In the genomic region with DNA sequence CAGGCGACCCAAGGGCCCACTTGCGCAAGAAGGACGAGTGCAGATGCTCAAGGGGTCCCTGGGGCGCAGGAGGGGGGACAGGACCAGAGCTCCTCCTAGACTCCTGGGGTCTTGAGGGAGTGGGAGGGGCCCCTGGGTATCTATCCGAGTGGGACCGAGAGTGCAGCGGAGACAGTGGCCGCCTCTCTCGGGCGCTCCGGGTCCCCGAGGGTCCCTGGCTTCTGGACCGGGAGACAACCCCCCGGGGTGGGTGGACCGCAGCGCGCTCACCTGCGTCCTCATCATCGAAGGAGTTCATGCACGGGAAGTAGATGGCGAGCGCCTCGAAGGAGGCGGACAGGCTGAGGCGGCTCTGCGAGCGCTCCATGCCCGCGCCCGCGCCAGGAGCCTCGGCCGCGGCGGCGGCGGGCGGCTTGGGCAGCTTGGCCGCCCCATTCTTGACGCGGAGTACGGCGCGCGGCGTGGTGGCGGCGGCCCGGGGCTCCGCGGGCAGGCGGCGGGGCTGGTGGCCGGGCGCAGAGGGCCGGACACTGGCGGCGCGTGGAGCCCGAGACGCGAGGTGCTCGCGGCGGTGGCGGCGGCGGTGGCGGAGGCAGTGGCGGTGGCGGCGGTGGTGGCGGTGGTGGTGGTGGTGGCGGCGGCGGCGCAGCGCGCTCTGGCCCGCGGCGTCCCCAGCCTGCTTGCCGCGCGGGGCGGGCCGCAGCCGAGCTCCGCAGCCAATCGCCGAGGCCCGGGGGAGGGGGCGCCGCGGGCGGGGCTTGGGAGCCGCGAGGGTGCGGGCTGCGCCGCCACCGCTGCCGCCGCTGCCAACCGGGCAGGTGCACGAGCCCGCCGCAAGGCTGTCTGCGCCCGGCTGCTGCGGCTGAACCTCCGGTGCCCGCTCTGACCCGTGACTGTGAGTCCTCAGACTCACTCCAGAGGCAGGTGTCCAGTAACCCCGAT, we compare ENCODE assay signal across 8 mouse cellular contexts. TPM values are rescaled to one million over a fixed set of nuclear protein-coding genes. Genes with fewer than 3 reads are reported as not detected.
DNase-seq lines count a peak whose midpoint lies in the region; ATAC-seq and TF ChIP-seq lines count a peak whose summit lies in the region.
"Had no signal": no experiment of that assay in that cellular context is flagged by ENCODE, and none has a peak within 500 bp of the region (broad histone marks: within the 10 kb centered on the region; RNA-seq: fewer than 3 reads in every experiment).

Gene Rims4 (minus strand): TSS at position 367 of the 942 bp plus-strand sequence.

- H3K4me2 ChIP-seq in heart, embryonic 13.5 days: peak within 1 kb of the TSS; percentile 97
- peak within 1 kb of the TSS; percentile 96 for H3K4me2 ChIP-seq in stomach, embryonic 14.5 days (replicated peaks; ENCODE audit: low read depth, low read length)

- in situ Hi-C loops in ES-E14 (cut with MboI; ENCODE audit: low sequenced_read_pairs in 2 of 2, unreplicated experiment in 2 of 2): no loop called here

- no peak for DNase-seq in ES-E14 (ENCODE audit: low read depth, low spot score)
- peak; percentile 93 for DNase-seq in adrenal gland, adult 2 months
- peak; percentile 73 for DNase-seq in embryonic facial prominence, embryonic 10.5 days (ENCODE audit: low spot score)
- peak in 1 of 2 experiments; percentile 60 for DNase-seq in layer of hippocampus, adult 8-10 months (ENCODE audit: low spot score in 2 of 2)
- DNase-seq in midbrain, embryonic 10.5 days (ENCODE audit: low spot score): peak; percentile 66

- H3K9me3 ChIP-seq in ES-E14 (ENCODE audit: control insufficient read depth, insufficient read depth, low read depth, low read length): no peaks in the 10 kb centered on the region
- H3K9me3 ChIP-seq in embryonic facial prominence, embryonic 10.5 days: no peaks in the 10 kb centered on the region
- H3K9me3 ChIP-seq in heart, embryonic 13.5 days: no peaks in the 10 kb centered on the region
- H3K9me3 ChIP-seq in midbrain, embryonic 10.5 days (replicated peaks): no peaks in the 10 kb centered on the region; the same call in 1 of the 2 replicates
- no peaks in the 10 kb centered on the region for H3K9me3 ChIP-seq in stomach, embryonic 14.5 days (ENCODE audit: control insufficient read depth, low read depth, low read length)

- H3K9ac ChIP-seq in ES-E14 (ENCODE audit: insufficient read depth, low read depth, low read length, poor library complexity, severe bottlenecking): peak within 1 kb of the TSS; percentile 91
- H3K9ac ChIP-seq in heart, embryonic 13.5 days: peak within 1 kb of the TSS; percentile 81
- H3K9ac ChIP-seq in stomach, embryonic 14.5 days (replicated peaks; ENCODE audit: low read depth, low read length): no peak within 1 kb of the TSS; the same call in 1 of the 2 replicates

- peaks cover 100% of the 10 kb centered on the region for H3K27me3 ChIP-seq in embryonic facial prominence, embryonic 10.5 days (replicated peaks; ENCODE audit: low read depth, poor library complexity, severe bottlenecking)
- peaks cover 91% of the 10 kb centered on the region for H3K27me3 ChIP-seq in heart, embryonic 13.5 days (replicated peaks)
- peaks cover 81% of the 10 kb centered on the region for H3K27me3 ChIP-seq in midbrain, embryonic 10.5 days (ENCODE audit: low read depth, poor library complexity, severe bottlenecking)
- H3K27me3 ChIP-seq in stomach, embryonic 14.5 days (ENCODE audit: control insufficient read depth, insufficient read depth, low read length): peaks cover 49% of the 10 kb centered on the region

- H3K27ac ChIP-seq in ES-E14 (ENCODE audit: insufficient read depth, low read depth, low read length, poor library complexity, severe bottlenecking): no peak within 1 kb of the TSS
- H3K27ac ChIP-seq in embryonic facial prominence, embryonic 10.5 days (replicated peaks): no peak within 1 kb of the TSS; the same call in 1 of the 2 replicates
- no peak within 1 kb of the TSS for H3K27ac ChIP-seq in heart, embryonic 13.5 days (replicated peaks)
- H3K27ac ChIP-seq in midbrain, embryonic 10.5 days (replicated peaks): peak within 1 kb of the TSS; percentile 79
- no peak within 1 kb of the TSS for H3K27ac ChIP-seq in stomach, embryonic 14.5 days (ENCODE audit: low read length)

- H3K4me3 ChIP-seq in ES-E14 (ENCODE audit: insufficient read depth in 1 of 2, low read depth in 1 of 2, low read length in 2 of 2, poor library complexity in 1 of 2, severe bottlenecking in 1 of 2): peak within 1 kb of the TSS; percentile 79 to 99
- peak within 1 kb of the TSS; percentile 70 for H3K4me3 ChIP-seq in embryonic facial prominence, embryonic 10.5 days
- peak within 1 kb of the TSS; percentile 69 for H3K4me3 ChIP-seq in heart, embryonic 13.5 days
- H3K4me3 ChIP-seq in midbrain, embryonic 10.5 days: peak within 1 kb of the TSS; percentile 75
- peak within 1 kb of the TSS; percentile 39 for H3K4me3 ChIP-seq in stomach, embryonic 14.5 days (ENCODE audit: low read depth, low read length)

- H3K4me1 ChIP-seq in ES-E14 (ENCODE audit: control insufficient read depth in 2 of 2, insufficient read depth in 2 of 2, low read length in 2 of 2, poor library complexity in 1 of 2): peaks cover 0 to 2% of the 10 kb centered on the region in 2 experiments; a peak in 2 of 4 replicates
- H3K4me1 ChIP-seq in embryonic facial prominence, embryonic 10.5 days: peaks cover 20% of the 10 kb centered on the region
- H3K4me1 ChIP-seq in heart, embryonic 13.5 days: peaks cover 19% of the 10 kb centered on the region
- H3K4me1 ChIP-seq in midbrain, embryonic 10.5 days: peaks cover 33% of the 10 kb centered on the region
- H3K4me1 ChIP-seq in stomach, embryonic 14.5 days (ENCODE audit: control insufficient read depth, insufficient read depth, low read length): no peaks in the 10 kb centered on the region

- ATAC-seq in heart, embryonic 13.5 days (ENCODE audit: extremely low read depth, insufficient number of reproducible peaks, low FRiP score, low TSS enrichment): no peak; the same call in 1 of the 2 replicates
- peak; percentile 73; the same call in 1 of the 2 replicates for ATAC-seq in stomach, embryonic 14.5 days (ENCODE audit: insufficient number of reproducible peaks, insufficient read depth, low FRiP score, low read depth)

- no peaks in the 10 kb centered on the region for H3K36me3 ChIP-seq in ES-E14 (ENCODE audit: control insufficient read depth, insufficient read depth, low read length, poor library complexity, severe bottlenecking)
- H3K36me3 ChIP-seq in embryonic facial prominence, embryonic 10.5 days (replicated peaks): no peaks in the 10 kb centered on the region
- H3K36me3 ChIP-seq in heart, embryonic 13.5 days: no peaks in the 10 kb centered on the region
- no peaks in the 10 kb centered on the region for H3K36me3 ChIP-seq in midbrain, embryonic 10.5 days
- H3K36me3 ChIP-seq in stomach, embryonic 14.5 days (ENCODE audit: control insufficient read depth, insufficient read depth, low read length): no peaks in the 10 kb centered on the region

- under 1% methylated on average over 115 of the region's 115 CpGs for WGBS in embryonic facial prominence, embryonic 10.5 days
- under 1% methylated on average over 86 of the region's 115 CpGs for WGBS in heart, embryonic 13.5 days
- 1% methylated on average over 113 of the region's 115 CpGs for WGBS in midbrain, embryonic 10.5 days
- 1% methylated on average over 78 of the region's 115 CpGs for WGBS in stomach, embryonic 14.5 days

TF ChIP-seq in ES-E14, 5 proteins besides CTCF, POLR2A, EP300 and RAD21:
- TF ChIP-seq CHD2 (IDR thresholded peaks at IDR 0.05; ENCODE audit: low read depth, low read length) (no peak), HCFC1 (IDR thresholded peaks at IDR 0.05; ENCODE audit: borderline replicate concordance, insufficient read depth, low read length) (no peak), MAFK (IDR thresholded peaks at IDR 0.05; ENCODE audit: insufficient read depth, low read depth, low read length) (no peak), ZC3H11A (IDR thresholded peaks at IDR 0.05; ENCODE audit: borderline replicate concordance, low read depth, low read length) (no peak), ZNF384 (IDR thresholded peaks at IDR 0.05; ENCODE audit: low read depth, low read length) (no peak)

RNA-seq across cellular contexts. Expression of gene Rims4, which starts in this region (rescaled TPM):
- 0.98 and 1.5 TPM in 2 replicates for total RNA-seq in ES-E14 (2012; rRNA removed)
- 100 to 1,000 TPM in 1 of 2 experiments, 10 to 100 TPM in 1; 89.5 to 154 TPM for total RNA-seq in adrenal gland, adult 2 months (2021)
- 36.4 and 60.2 TPM in 2 replicates for polyA plus RNA-seq in adrenal gland, adult 2 months (2012; rRNA removed)
- 0.31 and 0.65 TPM in 2 replicates for polyA plus RNA-seq in embryonic facial prominence, embryonic 10.5 days (2016; fragmentation: Nextera tagmentation; extraction: Ambion mirVana)
- 0.21 and 0.46 TPM in 2 replicates for polyA plus RNA-seq in heart, embryonic 13.5 days (2015; fragmentation: Nextera tagmentation; extraction: Ambion mirVana)
- 10 to 100 TPM; 34.0 to 50.8 (median 41.7) TPM for total RNA-seq in layer of hippocampus, adult 8-10 months (2022)
- polyA plus RNA-seq in midbrain, embryonic 10.5 days (2016; fragmentation: Nextera tagmentation; extraction: Ambion mirVana): 0.98 and 2.1 TPM in 2 replicates
- polyA plus RNA-seq in stomach, embryonic 14.5 days (2014; fragmentation: Nextera tagmentation; extraction: Ambion mirVana): 0.06 and 0.29 TPM in 2 replicates
- total RNA-seq: neutrophil, adult 5-6 weeks had no signal

Comparison
In these comparisons a context has a peak if more than half of its experiments do, and no peak if none do; other contexts are left out.
1. RNA of gene Rims4 (total RNA-seq): 89.5 to 154 TPM in adrenal gland, adult 2 months and 34.0 to 50.8 TPM in layer of hippocampus, adult 8-10 months; 0.98 to 1.5 TPM in ES-E14; every median in the first group is over 10 times any median in the second.
2. RNA of gene Rims4 (polyA plus RNA-seq): 36.4 to 60.2 TPM in adrenal gland, adult 2 months; 0.98 to 2.1 TPM in midbrain, embryonic 10.5 days, 0.31 to 0.65 TPM in embryonic facial prominence, embryonic 10.5 days, 0.21 to 0.46 TPM in heart, embryonic 13.5 days and 0.06 to 0.29 TPM in stomach, embryonic 14.5 days; every median in the first group is over 10 times any median in the second.
3. Peak in DNase-seq and H3K4me3 ChIP-seq in embryonic facial prominence, embryonic 10.5 days; RNA of the gene not detected or under 1 TPM.
4. Peak in ATAC-seq, H3K4me3 ChIP-seq and H3K4me2 ChIP-seq in stomach, embryonic 14.5 days; RNA of the gene not detected or under 1 TPM.
5. H3K4me3 ChIP-seq: peak in every context shown above with its lines; median percentile 89 in ES-E14; 75 in midbrain, embryonic 10.5 days; 70 in embryonic facial prominence, embryonic 10.5 days; 69 in heart, embryonic 13.5 days; 39 in stomach, embryonic 14.5 days.